Mouse (Mus musculus): ENCODE measurements around the gene Treml2. TPM values are rescaled to one million over a fixed set of nuclear protein-coding genes. Genes with fewer than 3 reads are reported as not detected.
A peak's percentile ranks its signal among the peaks of the same experiment; 100 is the strongest.
"Not testable (repeated sequence)": the region's sequence is repeated elsewhere in the genome, so short reads cannot be mapped to it uniquely, and the experiment has no call there.

Treml2 gene
- total RNA-seq, 1 experiment from 2014 or later, result 0.15 TPM

- no peak for DNase-seq
Observed at GRCm38 (mm10) chr17:48293500-48294194, 5.7 kb upstream of the Treml2 start.

DNA sequence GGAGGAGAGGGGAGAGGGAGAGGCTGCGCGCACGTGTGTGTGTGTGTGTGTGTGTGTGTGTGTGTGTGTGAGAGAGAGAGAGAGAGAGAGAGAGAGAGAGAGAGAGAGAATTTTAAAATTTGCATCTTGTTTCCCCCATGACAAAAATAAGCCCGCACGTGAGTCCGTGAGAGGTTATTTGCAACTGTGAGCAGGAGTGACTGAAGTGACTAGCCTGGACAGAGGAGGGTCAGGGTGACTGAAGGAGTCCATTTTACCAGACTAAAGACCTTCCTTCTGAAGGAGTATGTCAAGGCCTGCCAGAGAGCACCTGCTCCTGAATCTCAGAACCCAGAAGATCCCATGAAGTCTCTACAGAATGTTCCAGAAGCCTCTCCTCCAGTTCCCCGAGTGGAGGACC lies 458 bp downstream of the Treml2 start:
- no peak for DNase-seq

GRCm38 (mm10) chr17:48300199-48300598 lies 901 bp downstream of the Treml2 start:
- no peak for DNase-seq

GRCm38 (mm10) chr17:48300861-48301260 lies 1.6 kb downstream of the Treml2 start:
- DNase-seq, result no peak

GRCm38 (mm10) chr17:48301792-48302191 lies 2.5 kb downstream of the Treml2 start:
- no peak for DNase-seq

DNA sequence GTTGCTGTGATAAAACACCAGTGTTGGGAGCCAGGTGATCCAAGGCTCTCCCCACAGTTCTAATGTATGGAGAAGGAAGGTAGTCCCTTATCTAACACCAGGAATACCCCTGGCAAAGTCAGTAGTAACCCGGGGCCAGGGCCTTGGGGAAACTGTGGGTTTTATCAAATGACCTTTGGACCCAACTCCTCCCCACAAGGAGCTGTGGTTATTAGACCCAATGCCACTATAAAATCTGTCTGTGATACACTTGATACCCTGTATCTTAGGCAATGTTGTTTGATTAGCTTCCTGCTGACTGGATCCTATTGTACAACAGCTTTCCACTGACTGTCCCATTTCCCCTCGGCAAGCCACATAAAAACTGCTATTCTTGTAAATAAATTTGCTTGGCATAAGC lies 12.8 kb downstream of the Treml2 start:
- no peak for DNase-seq

- not testable (repeated sequence) for DNase-seq
Observed at GRCm38 (mm10) chr17:48315905-48316579, 16.7 kb downstream of the Treml2 start, which contains the start of gene B430306N03Rik. Gene B430306N03Rik, plus strand, starts transcription at chr17:48316141.

DNA sequence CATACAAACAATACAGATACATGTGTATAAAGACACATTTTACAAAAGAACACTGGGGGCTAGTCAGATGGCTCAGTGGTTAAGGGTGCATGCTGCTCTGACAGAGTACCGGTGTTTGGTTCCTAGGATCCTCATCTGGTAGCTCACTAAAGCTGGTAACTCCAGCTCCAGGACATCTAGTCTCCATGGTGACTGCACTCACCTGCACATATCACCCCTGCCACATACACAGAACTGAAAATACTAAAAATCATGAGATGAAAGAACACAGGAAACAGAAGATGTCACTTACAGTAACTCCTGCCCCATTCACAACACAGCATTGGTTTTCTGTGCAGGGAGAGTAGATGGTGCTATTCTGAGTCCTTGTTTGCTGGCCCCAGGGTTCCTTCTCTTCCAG lies 19.4 kb downstream of the Treml2 start:
- no peak for DNase-seq

DNA sequence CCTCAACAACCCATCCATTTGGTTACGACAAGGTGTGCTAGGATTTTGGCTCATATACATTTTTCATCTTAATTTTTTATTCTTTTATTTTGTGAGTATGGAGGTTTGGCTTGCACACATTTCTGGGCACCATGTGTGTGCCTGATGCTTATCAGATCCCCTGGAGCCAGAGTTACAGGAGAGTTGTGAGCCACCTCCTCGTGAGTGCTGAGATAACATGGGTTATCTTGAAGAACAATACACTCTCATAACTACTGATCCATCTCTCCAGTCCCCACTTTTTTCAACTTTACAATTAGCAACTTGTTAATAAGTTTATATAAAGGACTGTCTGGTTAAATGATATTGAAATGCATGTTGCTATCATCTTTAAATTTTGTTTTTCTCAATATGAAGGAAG lies 22.0 kb downstream of the Treml2 start:
- DNase-seq, result no peak

- no peak for DNase-seq
Observed at GRCm38 (mm10) chr17:48323236-48323635, 23.9 kb downstream of the Treml2 start.

GRCm38 (mm10) chr17:48324258-48324657 lies 25.0 kb downstream of the Treml2 start:
- no peak for DNase-seq

DNA sequence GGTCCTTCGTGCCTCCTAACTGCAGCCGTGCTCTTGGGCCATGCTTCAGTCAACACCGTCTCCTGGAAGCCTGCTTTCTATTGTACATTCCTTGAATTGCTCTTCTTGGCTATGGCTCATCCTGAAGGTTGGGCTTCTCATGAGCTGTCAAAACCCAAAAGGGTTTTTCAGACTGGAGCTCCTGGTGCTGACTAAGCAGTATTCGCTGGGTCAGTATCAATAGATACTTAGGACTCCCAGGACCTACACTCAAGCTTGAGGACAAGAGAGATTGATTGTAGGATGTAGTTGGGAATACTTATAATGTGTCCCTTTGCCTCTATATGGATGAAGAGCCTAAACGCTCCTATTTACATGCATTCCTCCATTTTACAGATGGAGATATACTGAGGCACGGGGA lies 25.8 kb downstream of the Treml2 start:
- DNase-seq, result no peak

DNA sequence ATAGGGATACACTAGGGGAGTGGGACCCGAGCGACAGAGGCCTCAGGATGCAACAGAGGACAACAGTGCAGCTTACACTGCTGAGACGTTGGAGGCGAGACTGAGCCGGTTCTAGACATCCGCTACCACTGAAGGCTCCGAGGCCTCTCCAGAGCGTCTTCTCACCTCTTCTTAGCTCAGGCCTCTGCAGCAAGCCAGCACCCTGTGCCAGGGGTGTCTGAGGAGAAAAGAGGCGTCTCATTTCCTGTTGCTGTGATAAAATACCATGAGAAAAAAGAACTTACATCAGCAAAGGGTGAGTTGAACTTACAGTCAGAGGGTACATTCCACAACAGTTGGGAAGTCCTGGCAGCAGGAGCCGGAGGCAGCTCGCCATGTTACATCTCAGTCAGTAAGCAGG lies 26.3 kb downstream of the Treml2 start:
- no peak for DNase-seq

- no peak for DNase-seq
Observed at GRCm38 (mm10) chr17:48326656-48327055, 27.4 kb downstream of the Treml2 start.

DNA sequence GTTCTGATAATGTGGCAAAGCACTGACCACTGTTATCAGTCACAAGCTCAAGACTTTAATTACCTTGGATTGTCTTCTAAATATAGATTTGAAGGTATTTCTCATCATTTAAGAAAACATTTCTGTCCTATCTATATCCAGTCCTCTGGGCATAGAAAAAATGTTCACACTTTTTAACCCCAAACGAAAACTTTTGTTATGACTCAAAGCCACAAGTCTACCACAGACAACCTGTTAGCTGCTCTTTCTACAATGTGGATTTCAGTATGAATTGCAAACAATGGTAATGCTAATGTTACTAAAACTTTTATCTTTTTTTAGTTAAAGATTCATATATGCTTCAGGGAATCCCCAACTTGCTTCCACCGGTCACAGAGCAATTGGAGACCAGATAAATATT lies 33.2 kb downstream of the Treml2 start:
- DNase-seq, result no peak

- no peak for DNase-seq
Observed at GRCm38 (mm10) chr17:48334186-48334585, 34.9 kb downstream of the Treml2 start.

DNA sequence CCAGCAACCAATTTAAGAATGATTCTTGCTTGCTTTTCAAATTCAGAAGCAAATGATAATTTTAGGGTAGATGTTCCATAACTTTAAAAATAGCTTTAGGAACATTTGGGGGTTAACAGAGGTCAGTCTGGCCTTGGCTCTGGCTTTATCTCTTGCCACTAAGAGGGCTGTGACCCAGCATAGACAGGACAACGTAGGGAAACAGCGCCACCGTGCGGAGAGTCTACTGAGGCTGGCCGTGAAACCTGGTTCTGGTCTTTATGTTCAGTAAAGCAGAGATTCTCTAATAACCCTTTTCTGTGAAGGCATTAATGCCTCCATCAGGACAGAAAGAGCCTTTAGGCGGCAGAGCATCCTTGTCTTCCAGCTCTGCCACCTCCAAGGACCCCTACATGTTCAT lies 37.6 kb downstream of the Treml2 start:
- DNase-seq, result peak; percentile 88

GRCm38 (mm10) chr17:48340267-48340666 lies 41.0 kb downstream of the Treml2 start:
- DNase-seq, result no peak

- DNase-seq, result no peak
Observed at GRCm38 (mm10) chr17:48341947-48342346, 42.6 kb downstream of the Treml2 start.

DNA sequence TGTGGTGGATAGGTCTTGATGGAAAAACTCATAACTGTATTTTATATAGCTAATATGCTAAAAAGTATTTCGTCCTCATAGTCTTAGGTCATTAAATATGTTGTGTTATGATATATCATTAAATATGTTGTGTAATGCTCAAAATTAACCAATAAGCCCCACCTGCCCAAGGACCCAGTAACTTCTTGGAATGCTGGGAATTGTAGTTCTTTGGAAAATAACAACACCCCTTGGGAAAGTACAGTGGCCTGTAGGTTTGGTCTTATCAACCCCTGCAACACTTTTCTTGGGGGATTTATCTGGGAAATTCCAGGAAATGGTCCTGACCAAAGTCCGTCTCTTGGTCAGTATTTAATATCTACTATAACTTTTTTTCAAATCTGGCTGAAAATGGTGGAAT lies 43.8 kb downstream of the Treml2 start:
- DNase-seq, result no peak

- no peak for DNase-seq
Observed at GRCm38 (mm10) chr17:48345824-48346223, 46.5 kb downstream of the Treml2 start.

GRCm38 (mm10) chr17:48346231-48346630 lies 46.9 kb downstream of the Treml2 start, which contains the start of gene Trem2:
Gene Trem2, plus strand, starts transcription at chr17:48346401.
- DNase-seq, result peak; percentile 13

GRCm38 (mm10) chr17:48346834-48347233 lies 47.5 kb downstream of the Treml2 start:
- no peak for DNase-seq

DNA sequence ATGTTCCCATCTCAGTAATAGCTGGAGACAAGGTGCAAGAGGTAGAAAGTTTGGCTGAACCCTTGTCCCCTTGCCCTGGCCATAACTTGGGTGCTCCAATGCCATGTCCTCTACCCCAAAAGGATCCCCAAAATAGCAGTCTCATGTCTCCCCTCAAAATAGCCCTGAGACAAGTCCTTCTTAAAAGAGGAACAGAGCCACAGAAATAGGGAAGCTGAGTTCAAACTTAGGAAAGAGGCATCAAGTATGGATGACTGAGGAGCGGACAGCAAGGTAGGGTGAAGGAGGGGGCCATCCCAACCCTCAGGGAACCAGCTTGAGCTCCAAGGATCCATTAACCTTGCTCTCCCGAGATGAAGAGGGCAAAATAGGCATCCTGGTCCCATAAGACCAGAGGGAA lies 48.0 kb downstream of the Treml2 start:
- DNase-seq, result no peak

Data from adrenal gland, postnatal 25 days (tissue).